Mouse (Mus musculus): ENCODE results near the gene Rasa2. TPM values are rescaled to one million over a fixed set of nuclear protein-coding genes. Genes with fewer than 3 reads are reported as not detected.

Rasa2 gene
- total and polyA plus RNA-seq, 2 experiments from 2014 or later = 14.0 to 23.2 TPM

DNA sequence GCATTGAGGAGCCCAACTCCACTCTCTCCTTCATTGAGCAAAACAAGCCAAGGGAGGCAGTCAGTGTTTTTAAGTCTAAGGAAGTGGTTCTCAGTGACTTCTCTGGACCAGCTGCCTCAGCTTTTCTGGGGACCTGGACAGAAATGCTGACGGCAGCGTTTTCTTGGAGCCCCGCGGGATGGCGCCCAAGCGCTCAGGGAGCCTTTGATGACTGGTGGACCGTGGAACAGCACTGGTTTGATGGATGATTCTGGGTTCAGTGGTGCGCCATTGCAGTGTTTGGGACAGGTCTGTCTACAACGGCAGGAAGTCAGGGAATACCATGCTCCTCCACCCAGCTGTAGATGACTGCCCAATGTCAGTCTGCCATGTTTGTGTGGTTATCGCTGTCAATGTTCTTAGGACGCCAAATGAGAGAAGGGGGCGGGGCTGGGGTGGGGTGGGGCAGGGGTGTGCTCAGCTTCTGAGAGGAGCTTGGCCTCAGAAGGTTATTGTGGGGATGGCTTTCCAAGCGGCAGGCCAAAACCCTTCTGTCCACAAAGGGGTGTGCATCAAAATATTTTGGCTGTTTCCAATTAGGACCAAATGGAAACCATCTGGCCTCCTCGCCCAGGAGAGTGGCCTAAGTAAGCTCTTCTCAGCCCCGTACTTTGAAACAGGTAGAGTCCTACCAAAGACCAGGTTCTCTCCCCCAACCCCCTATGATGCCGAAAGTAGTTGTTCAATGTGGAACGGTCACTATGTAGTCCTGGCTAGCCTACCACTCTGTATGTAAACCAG, 127.1 kb downstream of the Rasa2 start:
- no peak overlapping the region for H3K4me3 ChIP-seq (ENCODE audit: low read depth, low read length)
- H3K4me2 ChIP-seq (ENCODE audit: low read depth) = no peak overlapping the region
- H3K27ac ChIP-seq (ENCODE audit: low read depth, low read length) = no peak overlapping the region
- ATAC-seq (no peak), DNase-seq (no peak)
- WGBS = 90% methylated on average over 17 of the region's 17 CpGs
- H3K9me3 ChIP-seq (ENCODE audit: low read length) = no peaks in the 10 kb centered on the region
- no peak for TF ChIP-seq CTCF (IDR thresholded peaks at IDR 0.05; ENCODE audit: low read depth)
- H3K27me3 ChIP-seq (ENCODE audit: insufficient read depth, low read length) = no peaks in the 10 kb centered on the region
- no peaks in the 10 kb centered on the region for H3K4me1 ChIP-seq (ENCODE audit: insufficient read depth)
- no peak overlapping the region for H3K9ac ChIP-seq
- no peaks in the 10 kb centered on the region for H3K36me3 ChIP-seq (ENCODE audit: insufficient read depth)

DNA sequence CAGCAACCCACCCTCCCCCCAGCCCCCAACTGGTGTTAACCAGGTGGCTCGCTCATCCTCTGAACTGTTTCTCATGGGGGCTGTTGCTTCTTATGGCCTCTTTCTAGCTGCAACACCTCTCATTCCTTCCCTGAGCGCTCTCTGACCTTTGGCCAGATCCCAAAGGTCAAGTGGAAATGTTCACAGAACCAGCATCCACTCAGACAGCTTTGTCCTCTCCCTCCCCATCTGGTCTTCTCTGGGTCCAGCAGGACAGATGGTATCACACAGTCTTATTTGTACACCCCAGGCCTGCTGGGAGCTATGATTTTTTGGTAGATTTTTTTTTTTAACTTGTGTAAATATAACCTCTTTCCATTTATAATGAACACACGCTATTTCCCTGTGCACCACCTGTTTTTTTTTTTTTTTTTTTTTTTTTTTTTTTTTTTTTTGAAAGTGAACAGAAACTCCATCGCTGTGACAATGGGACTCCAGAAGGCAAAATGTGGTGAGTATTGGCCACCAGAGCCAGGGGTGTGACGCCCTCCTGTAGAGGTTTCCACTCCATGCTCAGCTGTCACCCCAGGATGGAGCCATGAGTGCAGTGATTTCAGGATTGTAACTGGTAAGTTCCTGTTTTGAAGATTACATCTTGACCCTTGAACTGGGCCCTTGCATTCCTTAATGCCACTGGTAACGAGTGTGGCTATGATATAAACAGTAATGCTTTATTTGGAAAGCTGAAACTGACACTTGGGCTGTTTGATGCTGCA, 128.4 kb downstream of the Rasa2 start:
- H3K27me3 ChIP-seq (ENCODE audit: insufficient read depth, low read length) = no peaks in the 10 kb centered on the region
- no peak overlapping the region for H3K4me3 ChIP-seq (ENCODE audit: low read depth, low read length)
- H3K9ac ChIP-seq = no peak overlapping the region
- DNase-seq = no peak
- no peaks in the 10 kb centered on the region for H3K9me3 ChIP-seq (ENCODE audit: low read length)
- H3K27ac ChIP-seq (ENCODE audit: low read depth, low read length) = no peak overlapping the region
- TF ChIP-seq CTCF (IDR thresholded peaks at IDR 0.05; ENCODE audit: low read depth) = no peak
- no peak overlapping the region for H3K4me2 ChIP-seq (ENCODE audit: low read depth)
- WGBS = 82% methylated on average over 6 of the region's 6 CpGs
- no peak for ATAC-seq
- H3K4me1 ChIP-seq (ENCODE audit: insufficient read depth) = no peaks in the 10 kb centered on the region
- H3K36me3 ChIP-seq (ENCODE audit: insufficient read depth) = no peaks in the 10 kb centered on the region

DNA sequence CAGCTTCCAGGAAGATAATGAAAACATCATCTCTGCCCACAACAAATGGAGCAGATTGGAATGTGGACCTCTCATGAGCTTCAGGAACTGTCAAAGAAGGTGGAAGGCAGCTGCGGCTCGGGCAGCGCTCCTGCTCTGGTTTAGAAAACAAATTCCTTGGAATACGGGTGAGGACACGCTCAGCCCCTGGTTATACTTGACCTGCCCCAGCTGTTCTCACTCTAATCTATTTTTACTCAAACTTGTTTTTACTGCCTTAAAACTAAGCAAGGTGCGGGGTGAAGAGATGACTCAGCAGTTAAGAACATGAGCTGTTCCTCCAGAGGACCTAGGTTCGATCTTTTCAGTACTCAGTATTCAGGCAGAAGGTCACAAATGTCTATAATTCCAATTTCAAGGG, 130.2 kb downstream of the Rasa2 start:
- H3K4me2 ChIP-seq (ENCODE audit: low read depth) = no peak overlapping the region
- H3K9me3 ChIP-seq (ENCODE audit: low read length) = no peaks in the 10 kb centered on the region
- H3K36me3 ChIP-seq (ENCODE audit: insufficient read depth) = no peaks in the 10 kb centered on the region
- ATAC-seq (no peak), DNase-seq (no peak)
- H3K27ac ChIP-seq (ENCODE audit: low read depth, low read length) = no peak overlapping the region
- WGBS = 91% methylated on average over 7 of the region's 7 CpGs
- no peaks in the 10 kb centered on the region for H3K4me1 ChIP-seq (ENCODE audit: insufficient read depth)
- no peaks in the 10 kb centered on the region for H3K27me3 ChIP-seq (ENCODE audit: insufficient read depth, low read length)
- no peak for TF ChIP-seq CTCF (IDR thresholded peaks at IDR 0.05; ENCODE audit: low read depth)
- no peak overlapping the region for H3K9ac ChIP-seq
- no peak overlapping the region for H3K4me3 ChIP-seq (ENCODE audit: low read depth, low read length)

DNA sequence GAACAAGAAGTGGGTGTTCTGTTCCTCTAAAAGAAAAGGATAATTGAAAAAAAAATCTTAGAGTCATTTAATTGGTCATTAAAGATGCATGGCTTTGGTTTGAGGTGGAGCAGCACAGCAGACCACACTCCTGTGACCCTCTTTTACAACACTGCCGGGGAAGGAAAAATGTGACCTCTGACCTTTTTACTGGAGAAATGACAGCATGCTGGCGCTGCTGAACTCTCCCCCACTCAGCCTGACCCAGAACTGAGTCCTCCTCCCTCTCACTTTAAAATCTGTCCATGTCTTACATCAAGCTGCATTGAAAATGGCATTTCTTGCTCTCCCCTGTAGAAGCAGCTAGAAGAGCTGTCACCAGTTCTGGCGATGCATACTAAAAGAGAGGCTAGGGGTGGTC, 138.2 kb downstream of the Rasa2 start:
- ATAC-seq = no peak
- no peak overlapping the region for H3K27ac ChIP-seq (ENCODE audit: low read depth, low read length)
- no peaks in the 10 kb centered on the region for H3K4me1 ChIP-seq (ENCODE audit: insufficient read depth)
- 28% methylated on average over 3 of the region's 3 CpGs for WGBS
- no peaks in the 10 kb centered on the region for H3K9me3 ChIP-seq (ENCODE audit: low read length)
- H3K9ac ChIP-seq = no peak overlapping the region
- H3K4me3 ChIP-seq (ENCODE audit: low read depth, low read length) = no peak overlapping the region
- no peak overlapping the region for H3K4me2 ChIP-seq (ENCODE audit: low read depth)
- no peaks in the 10 kb centered on the region for H3K36me3 ChIP-seq (ENCODE audit: insufficient read depth)
- no peak for TF ChIP-seq CTCF (IDR thresholded peaks at IDR 0.05; ENCODE audit: low read depth)
- no peak for DNase-seq
- no peaks in the 10 kb centered on the region for H3K27me3 ChIP-seq (ENCODE audit: insufficient read depth, low read length)

DNA sequence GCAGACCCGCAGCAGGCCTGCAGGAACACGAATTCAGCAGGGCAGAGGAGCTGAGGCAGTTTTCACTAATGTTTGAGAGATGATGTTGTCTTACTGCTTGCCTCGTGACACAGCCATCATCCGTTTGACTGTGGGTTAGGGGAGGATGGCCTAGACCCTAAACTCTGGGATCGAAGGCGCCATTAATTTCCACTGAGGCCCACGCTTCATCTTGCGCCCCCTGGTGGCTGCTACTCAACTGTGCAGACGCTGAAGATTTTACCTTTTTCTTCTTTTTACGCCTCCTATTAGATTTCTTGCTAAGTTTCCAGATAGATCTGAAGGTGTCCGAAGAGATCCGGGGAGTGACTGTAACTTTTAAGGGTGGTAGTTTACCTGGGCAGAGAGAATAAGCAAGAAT, 139.6 kb downstream of the Rasa2 start:
- Histone ChIP-seq H3K9me3 (ENCODE audit: low read length) (no peaks in the 10 kb centered on the region), H3K27me3 (ENCODE audit: insufficient read depth, low read length) (no peaks in the 10 kb centered on the region), H3K4me3 (ENCODE audit: low read depth, low read length) (no peak overlapping the region), H3K27ac (ENCODE audit: low read depth, low read length) (no peak overlapping the region), H3K4me1 (ENCODE audit: insufficient read depth) (no peaks in the 10 kb centered on the region), H3K36me3 (ENCODE audit: insufficient read depth) (no peaks in the 10 kb centered on the region), H3K4me2 (ENCODE audit: low read depth) (no peak overlapping the region), H3K9ac (no peak overlapping the region)
- ATAC-seq (no peak), DNase-seq (peak; percentile 50)
- TF ChIP-seq CTCF (IDR thresholded peaks at IDR 0.05; ENCODE audit: low read depth) = peak; percentile 75
- WGBS = 38% methylated on average over 12 of the region's 12 CpGs

Other genes with a start within 250 kb of the Rasa2 start
- gene Rnf7, start 152.9 kb downstream of the Rasa2 start, total RNA-seq (2014; rRNA removed) = 178 and 300 TPM in 2 replicates
- 195 and 209 TPM in 2 replicates for gene Rnf7, start 152.9 kb downstream of the Rasa2 start, polyA plus RNA-seq (2015; fragmentation: Nextera tagmentation; extraction: Ambion mirVana)
- 0.33 and 0.38 TPM in 2 replicates for gene Gm28729, start 106.4 kb downstream of the Rasa2 start, total RNA-seq (2014; rRNA removed)
- gene Gm28729, start 106.4 kb downstream of the Rasa2 start, polyA plus RNA-seq (2015; fragmentation: Nextera tagmentation; extraction: Ambion mirVana) = 0.14 and 0.52 TPM in 2 replicates
- 57.6 and 68.3 TPM in 2 replicates for gene Zbtb38, start 121.2 kb upstream of the Rasa2 start, total RNA-seq (2014; rRNA removed)
- 31.8 and 44.2 TPM in 2 replicates for gene Zbtb38, start 121.2 kb upstream of the Rasa2 start, polyA plus RNA-seq (2015; fragmentation: Nextera tagmentation; extraction: Ambion mirVana)

Data from forebrain, postnatal 0 days (tissue).